Mouse (Mus musculus) spleen, postnatal 36 days (tissue): ENCODE measurements around the gene Myh6.

Source experiments
- DNase-seq, 2 experiments: peaks; one replicate each; pipeline ENCODE4 v3.0.0; 2022; ENCODE audit warnings: low spot score in 2 of 2, mixed read lengths in 1 of 2

The Myh6 gene

DNA sequence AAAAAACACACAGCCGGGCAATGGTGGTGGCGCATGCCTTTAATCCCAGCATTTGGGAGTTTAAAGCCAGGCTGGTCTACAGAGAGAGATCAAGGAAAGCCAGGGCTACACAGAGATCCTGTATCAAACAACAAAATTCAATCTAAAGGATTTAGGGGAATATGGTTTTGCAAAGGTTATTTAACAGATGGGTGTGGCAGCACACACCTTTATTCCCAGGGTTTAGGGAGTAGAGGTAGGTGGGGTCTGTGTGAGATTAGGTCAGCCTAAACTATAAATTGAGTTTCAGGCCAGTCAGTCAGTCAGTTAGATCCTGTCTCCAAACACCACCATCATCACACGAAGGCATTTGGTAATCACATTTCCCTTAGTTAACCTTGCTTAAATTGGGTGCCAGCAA is 74.5 kb downstream of the Myh6 start, which contains the start of gene Pabpn1:
TSS of gene Pabpn1 (plus strand) at position 301 of the 400 bp plus-strand sequence.
- no peak for DNase-seq
